Mouse (Mus musculus) forebrain, embryonic 11.5 days (tissue): ENCODE data around the gene Shisa8. TPM values are rescaled to one million over a fixed set of nuclear protein-coding genes. Genes with fewer than 3 reads are reported as not detected.

Experiments
- ATAC-seq: fragments of 200-750 bp; cut with Nextera tagmentation; replicated peaks from 2 replicates; pipeline ENCODE4 v1.8.0; 2017; ENCODE audit warnings: moderate TSS enrichment; ENCODE audit not compliant: low FRiP score
- DNase-seq: peaks from one replicate; pipeline ENCODE4 v3.0.0-alpha.2; 2017; ENCODE audit warnings: low spot score
- H3K27ac ChIP-seq: fragments of 300-500 bp; sonication (generic); 2 replicates; pipeline ENCODE4 v1.5.1; 2014; ENCODE audit warnings: low read depth, low read length
- H3K27me3 ChIP-seq: fragments of 300-500 bp; sonication (generic); 2 replicates; pipeline ENCODE4 v1.6.1; 2014; ENCODE audit warnings: mild to moderate bottlenecking, low read length, mixed read lengths; ENCODE audit not compliant: control insufficient read depth, insufficient read depth
- H3K36me3 ChIP-seq: fragments of 300-500 bp; sonication (generic); 2 replicates; pipeline ENCODE4 v1.6.1; 2014; ENCODE audit warnings: mild to moderate bottlenecking, low read length, moderate library complexity, mixed read lengths; ENCODE audit not compliant: control insufficient read depth, insufficient read depth
- H3K4me1 ChIP-seq: fragments of 300-500 bp; sonication (generic); replicated peaks from 2 replicates; pipeline ENCODE4 v1.6.1; 2014; ENCODE audit warnings: low read length, mixed read lengths; ENCODE audit not compliant: control insufficient read depth, insufficient read depth
- H3K4me2 ChIP-seq: fragments of 300-500 bp; sonication (generic); 2 replicates; pipeline ENCODE4 v1.6.1; 2014; ENCODE audit warnings: low read depth, mild to moderate bottlenecking, low read length, moderate library complexity, mixed read lengths; ENCODE audit not compliant: severe bottlenecking
- H3K4me3 ChIP-seq: fragments of 300-500 bp; sonication (generic); 2 replicates; pipeline ENCODE4 v1.5.1; 2014; ENCODE audit warnings: low read depth, low read length
- H3K9ac ChIP-seq: fragments of 300-500 bp; sonication (generic); 2 replicates; pipeline ENCODE4 v1.6.1; 2014; ENCODE audit warnings: low read length
- H3K9me3 ChIP-seq: fragments of 300-500 bp; sonication (generic); 2 replicates; pipeline ENCODE4 v1.6.1; 2016; ENCODE audit warnings: low read length, mixed read lengths; ENCODE audit not compliant: control insufficient read depth
- WGBS: fragments of 180-500 bp; shearing (Covaris S2); extraction: QIAGEN DNeasy Blood & Tissue Kit; methylation state at CpG from one replicate; pipeline ENCODE4 v1.1.7; 2014; 5-methylcytosine and 5-hydroxymethylcytosine counted together
- polyA plus RNA-seq: library from polyadenylated mRNA; unstranded; fragments of >200 nt; fragmentation: Nextera tagmentation; extraction: Ambion mirVana; gene quantifications from 2 replicates; pipeline ENCODE4 v1.2.1, GENCODE M21; 2014

Gene Shisa8
- polyA plus RNA-seq, 1 experiment from 2014 or later, result 1.2 TPM

DNA sequence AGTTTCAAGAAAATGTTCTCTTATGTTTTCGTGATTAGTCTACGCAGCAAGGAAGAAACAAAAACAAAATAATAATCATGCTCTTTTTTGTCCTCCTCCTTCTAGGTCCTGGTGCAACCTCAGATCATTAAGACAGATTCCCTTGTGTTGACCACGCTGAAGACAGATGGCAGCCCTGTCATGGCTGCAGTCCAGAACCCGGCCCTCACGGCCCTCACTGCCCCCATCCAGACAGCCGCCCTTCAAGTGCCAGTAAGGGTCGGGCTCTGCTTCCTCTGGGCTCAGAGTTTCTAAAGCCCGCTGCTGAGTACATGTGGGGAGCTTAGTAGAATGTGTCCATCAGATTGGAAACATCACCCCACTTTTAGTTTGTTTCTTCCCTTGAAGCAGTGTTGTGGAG is 40.0 kb downstream of the Shisa8 start:
- DNase-seq (no peak), ATAC-seq (no peak)
- H3K36me3 ChIP-seq, result peaks cover 28% of the 10 kb centered on the region

DNA sequence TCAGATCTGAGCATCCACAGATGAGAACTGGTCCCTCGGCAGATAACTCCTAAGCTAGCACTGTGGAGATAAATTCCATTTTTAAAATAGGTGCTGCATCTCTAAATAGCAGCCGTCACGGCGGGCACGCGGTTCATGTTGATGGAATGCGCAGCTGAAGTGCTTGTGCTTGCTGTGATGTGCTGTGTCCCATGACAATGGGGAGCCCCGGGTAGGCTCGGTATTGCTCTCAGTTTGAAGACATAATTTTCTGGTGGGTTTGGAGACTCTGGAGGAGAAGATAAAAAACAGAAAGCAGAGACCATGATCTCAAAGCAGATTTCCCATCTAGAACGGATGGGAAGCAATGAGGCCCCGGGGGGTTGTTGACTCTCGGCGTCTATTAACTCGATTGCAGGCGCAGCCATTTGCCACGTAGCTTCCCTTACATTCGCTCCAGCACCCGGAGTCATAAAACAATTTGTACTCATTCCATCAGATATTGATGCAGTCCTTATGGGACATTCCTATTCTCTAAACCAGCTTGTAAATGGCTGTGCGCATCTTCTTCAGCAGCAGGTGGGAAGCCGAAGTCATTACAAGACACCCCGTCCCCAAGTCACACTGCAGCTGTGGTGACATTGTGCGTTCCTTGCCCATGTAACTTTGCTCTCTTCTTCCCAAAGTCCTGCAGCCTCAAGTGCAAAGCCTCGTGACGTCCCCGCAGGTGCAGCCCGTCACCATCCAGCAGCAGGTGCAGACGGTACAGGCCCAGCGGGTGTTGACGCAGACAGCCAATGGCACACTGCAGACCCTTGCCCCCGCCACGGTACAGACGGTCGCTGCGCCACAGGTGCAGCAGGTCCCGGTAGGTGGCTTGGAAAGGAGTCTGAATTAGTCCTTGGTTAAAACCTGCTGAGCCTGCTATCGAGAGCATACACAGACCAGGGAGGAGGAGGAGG is 41.9 kb downstream of the Shisa8 start:
- Histone ChIP-seq H3K27ac (no peak overlapping the region), H3K36me3 (peaks cover 18% of the 10 kb centered on the region), H3K4me1 (peaks cover 10% of the 10 kb centered on the region), H3K4me2 (no peak overlapping the region), H3K9me3 (no peaks in the 10 kb centered on the region), H3K9ac (no peak overlapping the region), H3K27me3 (no peaks in the 10 kb centered on the region), H3K4me3 (no peak overlapping the region)
- ATAC-seq, result no peak
- 89% methylated on average over 36 of the region's 36 CpGs for WGBS
- no peak for DNase-seq

More for the DNA sequence above, 40.0 kb downstream of the Shisa8 start:
- no peaks in the 10 kb centered on the region for H3K9me3 ChIP-seq
- H3K4me2 ChIP-seq, result no peak overlapping the region
- no peak overlapping the region for H3K27ac ChIP-seq
- H3K9ac ChIP-seq, result no peak overlapping the region
- no peak overlapping the region for H3K4me3 ChIP-seq
- WGBS, result 88% methylated on average over 8 of the region's 8 CpGs
- no peaks in the 10 kb centered on the region for H3K4me1 ChIP-seq
- no peaks in the 10 kb centered on the region for H3K27me3 ChIP-seq

DNA sequence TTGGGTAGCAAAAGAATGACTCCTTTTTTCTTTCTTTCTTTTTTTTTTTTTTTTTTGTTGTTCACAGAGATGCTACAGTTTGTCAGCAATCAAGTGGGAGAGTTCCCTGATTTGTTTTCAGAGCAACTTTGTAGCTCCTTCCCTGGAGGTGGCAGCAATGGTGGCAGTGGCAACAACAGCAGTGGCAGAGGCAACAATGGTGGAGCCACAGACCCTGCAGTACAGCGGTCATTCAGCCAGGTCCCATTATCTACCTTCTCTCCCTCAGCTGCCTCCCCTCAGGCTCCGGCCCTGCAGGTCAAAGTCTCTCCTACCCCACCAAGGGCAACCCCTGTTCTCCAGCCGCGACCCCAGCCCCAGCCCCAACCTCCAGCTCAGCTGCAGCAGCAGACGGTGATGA is 42.9 kb downstream of the Shisa8 start:
- H3K27ac ChIP-seq, result no peak overlapping the region
- H3K4me3 ChIP-seq, result no peak overlapping the region
- no peaks in the 10 kb centered on the region for H3K27me3 ChIP-seq
- H3K4me1 ChIP-seq, result peaks cover 10% of the 10 kb centered on the region
- DNase-seq (no peak), ATAC-seq (no peak)
- H3K9ac ChIP-seq, result no peak overlapping the region
- H3K4me2 ChIP-seq, result no peak overlapping the region
- peaks cover 9% of the 10 kb centered on the region; the same call in 1 of the 2 replicates for H3K36me3 ChIP-seq
- H3K9me3 ChIP-seq, result no peaks in the 10 kb centered on the region
- 78% methylated on average over 5 of the region's 5 CpGs for WGBS

DNA sequence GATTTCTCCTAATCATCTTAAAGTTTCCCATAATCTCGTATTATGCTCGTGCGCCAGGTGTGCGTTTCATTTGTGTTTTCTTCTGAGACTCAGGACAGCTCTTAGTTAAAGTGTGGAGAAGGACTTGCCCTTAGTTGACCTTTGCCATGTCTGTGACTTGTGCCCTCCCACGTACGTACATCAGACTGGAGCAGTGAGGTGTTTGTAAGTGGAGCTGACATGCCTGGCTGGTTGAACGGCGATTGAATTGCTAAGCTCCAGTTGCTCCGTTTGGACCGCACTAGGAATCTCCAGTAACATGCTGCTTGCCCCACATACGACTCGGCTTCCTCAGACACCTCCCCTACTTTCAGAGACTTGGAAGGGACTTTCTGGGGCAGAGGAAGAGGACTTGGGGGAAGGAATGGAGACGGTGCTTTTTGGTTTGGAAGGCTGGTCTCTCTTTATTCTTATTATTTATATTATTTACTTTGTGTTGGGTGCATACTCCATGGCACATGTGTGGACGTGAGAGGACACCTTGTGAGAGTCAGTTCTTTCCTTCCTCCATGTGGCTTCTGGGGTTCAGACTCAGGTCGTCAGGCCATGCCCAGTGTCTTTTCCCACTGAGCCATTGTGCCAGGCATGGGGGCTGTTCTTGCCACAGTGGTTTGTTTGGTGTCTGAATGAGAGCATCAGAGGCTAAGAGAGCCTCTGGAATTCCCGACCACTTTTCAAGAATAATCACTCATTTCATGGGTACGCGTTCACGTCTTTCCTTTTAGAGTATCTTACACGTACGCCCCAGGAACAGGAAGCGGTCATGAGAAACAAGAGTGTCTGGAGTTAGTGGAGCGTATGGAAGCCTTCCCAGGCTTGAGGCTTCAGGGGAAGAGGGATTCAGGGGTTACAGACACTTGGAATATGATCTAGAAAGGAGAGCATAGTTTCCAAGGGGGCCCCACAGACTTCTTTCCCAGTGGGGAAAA is 45.1 kb downstream of the Shisa8 start:
- no peak overlapping the region for H3K4me3 ChIP-seq
- DNase-seq, result no peak
- no peak overlapping the region for H3K4me2 ChIP-seq
- no peak overlapping the region for H3K27ac ChIP-seq
- H3K36me3 ChIP-seq, result no peaks in the 10 kb centered on the region; the same call in 1 of the 2 replicates
- no peak for ATAC-seq
- no peaks in the 10 kb centered on the region for H3K9me3 ChIP-seq
- no peak overlapping the region for H3K9ac ChIP-seq
- no peaks in the 10 kb centered on the region for H3K27me3 ChIP-seq
- 72% methylated on average over 23 of the region's 23 CpGs for WGBS
- H3K4me1 ChIP-seq, result peaks cover 10% of the 10 kb centered on the region

DNA sequence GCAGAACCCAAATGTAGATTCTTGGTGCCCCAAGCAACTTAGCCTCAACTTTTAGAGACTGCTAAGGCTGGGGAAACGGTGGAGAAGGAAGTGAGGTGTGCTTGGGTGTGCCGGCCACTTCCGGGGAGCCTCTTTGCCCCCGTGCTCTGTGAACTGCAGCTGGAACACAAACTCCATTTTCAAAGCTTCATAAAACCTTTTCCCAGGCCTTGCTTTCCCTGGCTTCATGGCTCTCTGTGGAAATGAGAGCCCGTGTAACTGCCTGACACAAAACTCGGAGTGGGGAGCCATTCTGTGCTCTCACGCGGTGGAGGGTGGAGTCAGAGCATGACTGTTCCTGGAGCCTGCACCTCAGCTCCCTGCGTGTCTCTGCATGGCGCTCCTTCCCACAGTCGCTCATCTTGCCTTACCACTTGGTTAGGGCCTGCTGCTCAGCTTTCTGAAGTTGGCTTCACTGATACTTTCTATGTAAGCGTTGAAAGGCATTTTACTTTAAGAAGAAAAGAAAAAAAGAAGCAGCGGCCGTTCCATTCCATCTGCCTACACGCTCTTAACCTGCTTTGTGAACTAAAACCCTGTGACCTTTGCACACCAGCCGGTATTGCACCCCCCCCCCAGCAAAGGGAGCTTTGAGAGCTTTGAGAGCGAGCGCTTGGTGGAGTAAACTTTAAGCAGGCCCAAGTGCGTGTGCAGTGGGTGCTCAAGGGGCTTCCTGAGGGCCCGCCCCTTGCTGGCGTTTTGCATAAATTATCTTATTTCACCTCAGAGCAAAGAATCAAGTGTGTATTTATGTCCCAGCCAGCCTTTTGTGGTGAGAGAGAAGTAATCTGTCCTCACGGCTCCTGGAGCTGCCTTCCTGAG is 46.1 kb downstream of the Shisa8 start:
- H3K9ac ChIP-seq, result peak overlapping the region; percentile 21; the same call in 1 of the 2 replicates
- no peak overlapping the region for H3K4me3 ChIP-seq
- WGBS, result 61% methylated on average over 22 of the region's 22 CpGs
- H3K4me2 ChIP-seq, result no peak overlapping the region
- H3K27me3 ChIP-seq, result no peaks in the 10 kb centered on the region
- H3K27ac ChIP-seq, result no peak overlapping the region; the same call in 1 of the 2 replicates
- ATAC-seq (no peak), DNase-seq (no peak)
- H3K4me1 ChIP-seq, result peaks cover 10% of the 10 kb centered on the region
- H3K36me3 ChIP-seq, result no peaks in the 10 kb centered on the region; the same call in 1 of the 2 replicates
- H3K9me3 ChIP-seq, result no peaks in the 10 kb centered on the region

DNA sequence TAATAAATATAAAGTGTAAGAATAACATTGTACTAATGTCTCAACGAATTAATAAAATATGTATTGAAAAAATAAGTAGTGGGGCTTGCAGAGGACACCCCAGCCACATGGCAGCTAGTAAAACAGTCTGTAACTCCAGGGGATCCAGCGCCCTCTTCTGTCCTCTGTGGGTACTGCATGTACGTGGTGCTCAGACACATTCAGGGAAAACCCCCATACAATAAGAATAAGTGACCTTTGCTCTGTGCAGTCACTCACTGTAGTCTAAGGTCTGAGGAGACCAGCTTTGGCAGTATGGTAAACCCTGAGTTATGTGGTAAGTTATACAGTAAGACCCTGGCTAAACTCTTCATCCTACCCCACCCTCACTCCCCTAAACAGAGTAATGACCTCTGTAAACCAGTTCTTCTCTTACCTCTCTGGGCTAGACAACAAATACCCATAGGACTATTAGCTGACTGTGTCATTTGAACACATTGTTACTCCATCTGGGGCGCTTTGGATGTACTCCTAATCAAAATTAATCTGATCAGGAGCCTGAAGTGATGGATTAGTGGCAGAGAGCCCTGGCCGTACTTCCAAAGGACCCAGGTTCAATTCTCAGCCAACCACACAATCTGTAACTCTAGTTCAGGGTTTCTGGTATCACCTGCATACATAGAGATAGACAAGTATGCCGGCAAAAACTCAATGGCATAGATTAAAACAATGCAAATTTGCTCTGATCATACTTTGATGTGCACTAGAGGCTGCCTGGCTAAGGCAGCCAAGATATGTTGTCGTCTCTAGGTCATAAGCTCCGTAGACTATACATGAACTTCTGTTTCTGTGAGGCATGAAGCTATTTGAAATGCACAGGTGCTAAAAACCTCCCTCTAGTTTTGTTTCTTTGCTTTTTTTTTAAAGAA is 47.0 kb downstream of the Shisa8 start:
- WGBS, result 59% methylated on average over 8 of the region's 8 CpGs
- no peak overlapping the region for H3K4me2 ChIP-seq
- no peaks in the 10 kb centered on the region for H3K9me3 ChIP-seq
- H3K27ac ChIP-seq, result no peak overlapping the region
- peaks cover 10% of the 10 kb centered on the region for H3K4me1 ChIP-seq
- no peak for ATAC-seq
- no peaks in the 10 kb centered on the region; the same call in 1 of the 2 replicates for H3K36me3 ChIP-seq
- no peaks in the 10 kb centered on the region for H3K27me3 ChIP-seq
- no peak overlapping the region for H3K4me3 ChIP-seq
- H3K9ac ChIP-seq, result no peak overlapping the region
- peak; percentile 86 for DNase-seq

DNA sequence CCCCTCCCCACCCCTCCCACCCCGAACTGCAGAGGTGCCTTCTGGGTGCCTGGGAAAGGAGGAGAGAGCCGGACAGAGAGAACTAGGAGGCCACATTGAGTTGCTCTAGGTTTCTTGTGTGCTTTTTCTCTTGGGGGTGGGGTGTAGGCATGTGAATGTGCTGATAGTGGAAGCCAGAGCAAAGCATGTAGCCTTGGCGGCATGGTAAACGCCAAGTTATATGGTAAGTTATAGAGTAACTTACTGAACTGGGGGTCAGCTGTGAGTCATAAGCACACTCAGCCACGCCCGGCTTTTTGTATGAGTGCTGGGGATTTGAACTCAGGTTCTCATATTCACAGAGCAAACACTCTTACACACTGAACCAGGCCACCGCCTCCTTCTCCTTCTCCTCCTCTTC is 48.1 kb downstream of the Shisa8 start:
- no peak overlapping the region for H3K4me2 ChIP-seq
- H3K36me3 ChIP-seq, result no peaks in the 10 kb centered on the region
- no peaks in the 10 kb centered on the region for H3K27me3 ChIP-seq
- no peaks in the 10 kb centered on the region for H3K9me3 ChIP-seq
- 74% methylated on average over 7 of the region's 7 CpGs for WGBS
- H3K4me1 ChIP-seq, result peaks cover 10% of the 10 kb centered on the region
- H3K4me3 ChIP-seq, result no peak overlapping the region
- H3K9ac ChIP-seq, result no peak overlapping the region
- no peak overlapping the region for H3K27ac ChIP-seq
- ATAC-seq, result no peak
- no peak for DNase-seq
